Mouse (Mus musculus): ENCODE data around the gene Dolpp1. TPM values are rescaled to one million over a fixed set of nuclear protein-coding genes. Genes with fewer than 3 reads are reported as not detected.

The Dolpp1 gene
- total RNA-seq, 2 experiments from 2014 or later: 5.3 to 6.1 TPM

- no peak for DNase-seq
- Histone ChIP-seq H3K27ac (peak overlapping the region; percentile 53), H3K4me3 (no peak overlapping the region)
- intact Hi-C loops (cut with DNase I): no loop called here
- no peak for TF ChIP-seq CTCF (IDR thresholded peaks at IDR 0.05)
Measured at GRCm38 (mm10) chr2:30380564-30381376, 11.3 kb upstream of the Dolpp1 start.

DNA sequence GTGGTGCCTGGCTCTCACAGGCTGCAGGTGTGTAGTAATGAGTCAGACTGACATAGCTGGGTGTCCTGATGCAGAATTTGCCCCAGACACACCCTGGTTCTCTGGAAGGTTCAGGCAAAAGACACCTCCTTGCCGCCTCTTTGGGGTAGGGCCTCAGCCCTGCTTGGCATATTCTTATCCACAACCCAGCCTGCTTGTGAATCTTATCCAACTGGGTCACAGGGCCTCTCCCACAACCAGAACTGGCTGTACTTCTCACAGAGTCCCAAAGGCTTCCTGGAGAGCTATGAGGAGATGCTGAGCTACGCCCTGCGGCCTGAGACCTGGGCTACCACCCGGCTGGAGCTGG lies 10.7 kb upstream of the Dolpp1 start:
- no peak overlapping the region for H3K4me3 ChIP-seq
- peak overlapping the region; percentile 53 for H3K27ac ChIP-seq
- no peak for TF ChIP-seq CTCF (IDR thresholded peaks at IDR 0.05)
- DNase-seq: peak; percentile 63
- intact Hi-C loops (cut with DNase I): no loop called here

GRCm38 (mm10) chr2:30384814-30385213 lies 7.2 kb upstream of the Dolpp1 start:
- DNase-seq: no peak
- TF ChIP-seq CTCF (IDR thresholded peaks at IDR 0.05): no peak
- peak overlapping the region; percentile 49; the same call in 1 of the 2 replicates for H3K27ac ChIP-seq
- H3K4me3 ChIP-seq: no peak overlapping the region
- intact Hi-C loops (cut with DNase I): no loop called here

- Histone ChIP-seq H3K4me3 (no peak overlapping the region), H3K27ac (no peak overlapping the region)
- no peak for TF ChIP-seq CTCF (IDR thresholded peaks at IDR 0.05)
- no peak for DNase-seq
- intact Hi-C loops (cut with DNase I): no loop called here
Measured at GRCm38 (mm10) chr2:30385591-30385990, 6.5 kb upstream of the Dolpp1 start.

DNA sequence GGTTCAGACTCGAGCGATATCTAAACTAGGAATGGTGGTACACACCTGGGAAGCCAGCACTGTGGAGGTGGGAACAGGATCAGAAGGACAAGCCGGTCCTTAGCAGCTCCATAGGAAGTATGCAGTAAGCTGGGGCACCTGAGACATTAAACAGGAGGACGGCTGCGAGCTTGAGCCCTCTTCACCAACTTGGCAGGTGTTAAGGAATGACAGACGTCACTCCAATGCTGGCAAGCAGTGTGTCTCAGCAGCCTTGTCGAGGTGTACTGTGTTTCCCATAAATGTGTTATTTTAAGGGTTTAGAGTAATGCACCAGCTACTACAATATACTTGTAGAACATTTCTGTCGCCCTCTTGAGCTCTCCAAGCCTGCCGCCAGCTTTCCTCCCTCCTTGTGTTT lies 5.1 kb upstream of the Dolpp1 start:
- peak overlapping the region; percentile 49; the same call in 1 of the 2 replicates for H3K27ac ChIP-seq
- no peak overlapping the region for H3K4me3 ChIP-seq
- intact Hi-C loops (cut with DNase I): no loop called here
- no peak for TF ChIP-seq CTCF (IDR thresholded peaks at IDR 0.05)
- DNase-seq: no peak

GRCm38 (mm10) chr2:30389000-30389399 lies 3.1 kb upstream of the Dolpp1 start:
- no peak for DNase-seq
- intact Hi-C loops (cut with DNase I): no loop called here
- TF ChIP-seq CTCF (IDR thresholded peaks at IDR 0.05): peak; percentile 23; the same call in 1 of the 2 replicates
- no peak overlapping the region for H3K27ac ChIP-seq
- no peak overlapping the region for H3K4me3 ChIP-seq

DNA sequence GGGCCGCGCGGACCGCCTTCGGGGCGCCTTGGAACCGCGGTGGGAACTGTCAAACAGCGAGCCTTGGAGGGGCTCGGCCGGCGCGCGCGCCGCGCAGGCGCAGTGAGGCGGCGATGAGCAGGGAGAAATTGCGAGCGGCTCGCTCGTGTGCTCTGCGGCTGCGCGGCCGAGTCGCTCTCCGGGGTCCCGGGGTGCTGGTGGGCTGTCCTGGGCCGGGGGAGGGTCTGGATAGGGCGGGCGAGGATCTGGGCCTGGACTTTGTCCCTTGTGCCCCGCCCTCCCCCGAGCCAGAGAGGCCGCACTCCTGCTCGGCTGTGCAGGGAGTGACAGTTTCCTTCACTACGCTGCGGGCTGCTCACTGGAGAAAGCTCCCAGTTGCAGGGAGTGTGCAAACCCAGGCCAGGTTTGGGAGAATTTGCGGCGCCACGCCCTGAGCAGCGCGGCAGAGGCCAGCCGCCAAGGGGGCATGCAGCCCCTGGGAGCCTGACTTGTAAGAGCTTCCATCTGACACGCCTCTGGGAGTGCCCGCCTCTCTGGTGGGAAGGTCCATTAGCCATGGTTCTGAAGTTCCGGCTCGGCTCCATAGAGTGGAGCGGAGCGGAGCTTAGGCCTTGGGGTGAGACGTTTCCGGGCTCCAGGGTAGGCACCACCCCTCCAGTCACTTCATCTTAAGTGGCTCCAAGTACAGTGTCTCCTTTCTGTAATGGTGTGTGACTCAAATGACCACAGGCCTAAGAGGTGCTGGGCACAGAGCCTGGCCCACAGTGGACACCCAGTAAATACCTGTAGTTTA lies 719 bp downstream of the Dolpp1 start:
- intact Hi-C loops (cut with DNase I): no loop called here
- Histone ChIP-seq H3K27ac (peak overlapping the region; percentile 93), H3K4me3 (peak overlapping the region; percentile 83)
- TF ChIP-seq CTCF (IDR thresholded peaks at IDR 0.05): no peak
- DNase-seq: peak; percentile 89

DNA sequence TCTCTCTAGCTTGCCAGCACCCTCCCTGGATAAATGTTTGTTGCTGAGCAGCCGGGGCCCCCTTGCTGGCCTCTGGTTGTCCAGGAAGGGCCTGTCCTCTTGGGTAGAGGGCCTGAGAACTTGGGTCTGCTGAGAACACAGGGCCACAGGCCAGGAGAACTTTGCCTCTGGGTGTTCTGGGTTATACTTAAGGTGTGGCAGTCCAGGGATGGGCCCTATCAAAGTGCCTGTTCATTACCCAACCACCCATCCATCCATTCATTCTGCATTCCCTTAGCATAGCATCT lies 1.3 kb downstream of the Dolpp1 start:
- intact Hi-C loops (cut with DNase I): no loop called here
- Histone ChIP-seq H3K27ac (peak overlapping the region; percentile 93), H3K4me3 (peak overlapping the region; percentile 83)
- no peak for DNase-seq
- no peak for TF ChIP-seq CTCF (IDR thresholded peaks at IDR 0.05)

GRCm38 (mm10) chr2:30395757-30396156 lies 3.7 kb downstream of the Dolpp1 start:
- no peak overlapping the region for H3K27ac ChIP-seq
- intact Hi-C loops (cut with DNase I): no loop called here
- H3K4me3 ChIP-seq: no peak overlapping the region
- TF ChIP-seq CTCF (IDR thresholded peaks at IDR 0.05): no peak
- peak; percentile 21 for DNase-seq

DNA sequence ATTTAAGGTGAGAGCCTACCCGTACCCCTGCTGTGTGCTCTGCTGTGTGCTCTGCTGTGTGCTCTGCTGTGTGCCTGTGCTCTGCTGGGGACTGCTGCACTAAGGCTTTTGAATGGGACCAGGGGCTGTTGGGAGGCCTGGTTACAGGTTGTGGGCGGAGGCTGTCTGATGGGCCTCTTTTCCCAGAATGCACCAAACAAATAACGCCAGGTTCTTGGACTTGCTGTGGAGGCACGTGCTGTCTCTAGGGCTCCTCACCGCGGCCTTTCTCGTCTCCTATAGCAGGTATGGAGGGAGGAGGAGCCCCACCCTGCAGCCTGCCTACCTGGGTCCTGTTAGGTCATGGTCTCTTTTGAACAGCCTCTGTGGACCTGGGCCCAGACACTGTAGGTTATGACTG lies 4.2 kb downstream of the Dolpp1 start:
- Histone ChIP-seq H3K4me3 (no peak overlapping the region), H3K27ac (no peak overlapping the region)
- no peak for TF ChIP-seq CTCF (IDR thresholded peaks at IDR 0.05)
- intact Hi-C loops (cut with DNase I): no loop called here
- DNase-seq: no peak

- TF ChIP-seq CTCF (IDR thresholded peaks at IDR 0.05): no peak
Measured at GRCm38 (mm10) chr2:30397986-30398512, 6.0 kb downstream of the Dolpp1 start.

GRCm38 (mm10) chr2:30399191-30400171 lies 7.4 kb downstream of the Dolpp1 start:
- peak; percentile 30 for DNase-seq
- TF ChIP-seq CTCF (IDR thresholded peaks at IDR 0.05): no peak
- intact Hi-C loops (cut with DNase I): no loop called here
- peak overlapping the region; percentile 38; the same call in 1 of the 2 replicates for H3K27ac ChIP-seq
- no peak overlapping the region for H3K4me3 ChIP-seq

More at GRCm38 (mm10) chr2:30397986-30398512, 6.0 kb downstream of the Dolpp1 start:
- no peak for DNase-seq
- intact Hi-C loops (cut with DNase I): no loop called here
- Histone ChIP-seq H3K27ac (no peak overlapping the region), H3K4me3 (no peak overlapping the region)
